Mouse (Mus musculus): ENCODE measurements around the gene Igf2.
A peak's percentile ranks its signal among the peaks of the same experiment; 100 is the strongest.

The Igf2 gene

DNA sequence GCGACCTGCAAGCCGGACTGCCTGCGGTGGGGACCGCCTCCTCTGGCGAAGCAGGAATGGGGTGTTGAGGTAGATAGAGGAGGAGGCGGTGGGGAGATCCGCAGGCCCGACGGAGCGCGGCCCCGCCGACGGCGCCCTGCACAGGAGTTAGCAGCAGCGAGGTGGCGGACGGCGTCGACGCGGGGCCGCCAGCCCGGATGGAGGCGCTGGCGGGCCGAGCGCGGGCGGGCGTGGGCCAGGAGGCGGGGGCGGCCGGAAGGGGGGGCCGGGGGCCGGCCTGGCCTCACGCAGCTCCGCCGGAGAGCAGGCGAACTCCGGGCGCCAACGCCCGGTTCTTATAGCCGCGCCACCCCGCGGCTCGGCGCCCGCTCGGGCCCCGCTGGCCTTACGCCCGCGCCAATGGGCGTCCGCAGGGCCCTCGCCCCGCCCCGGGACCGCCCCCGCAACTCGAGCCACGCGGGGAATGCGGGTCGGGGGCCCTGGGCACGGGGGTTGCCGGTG is 7.4 kb downstream of the Igf2 start:
- no peak for DNase-seq (ENCODE audit: low read depth)

DNA sequence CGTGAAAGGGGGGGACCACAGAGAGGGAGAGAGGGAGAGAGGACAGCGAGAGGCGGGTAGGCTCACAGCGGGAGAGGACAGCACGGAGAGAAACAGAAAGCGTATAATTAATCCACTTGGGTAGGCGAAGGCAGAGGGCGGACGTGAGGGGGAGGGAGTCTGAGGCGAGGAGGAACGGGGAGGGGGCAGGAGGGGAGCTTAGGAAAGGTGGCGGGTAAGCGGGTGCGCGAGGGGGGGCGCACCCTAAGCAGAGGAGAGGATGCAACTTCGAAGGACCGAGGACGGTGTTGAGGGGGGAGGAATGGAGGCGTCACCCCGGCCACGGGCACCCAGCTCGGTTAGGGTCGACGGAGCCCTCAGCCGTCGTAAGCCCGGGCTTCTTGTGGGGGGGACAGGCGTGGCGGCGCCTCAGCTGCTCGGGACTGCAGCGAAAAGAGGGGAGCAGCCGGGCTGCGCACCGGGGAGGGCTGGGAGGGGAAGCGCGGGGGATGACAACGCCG is 7.9 kb downstream of the Igf2 start:
- DNase-seq (ENCODE audit: low read depth), result no peak

DNA sequence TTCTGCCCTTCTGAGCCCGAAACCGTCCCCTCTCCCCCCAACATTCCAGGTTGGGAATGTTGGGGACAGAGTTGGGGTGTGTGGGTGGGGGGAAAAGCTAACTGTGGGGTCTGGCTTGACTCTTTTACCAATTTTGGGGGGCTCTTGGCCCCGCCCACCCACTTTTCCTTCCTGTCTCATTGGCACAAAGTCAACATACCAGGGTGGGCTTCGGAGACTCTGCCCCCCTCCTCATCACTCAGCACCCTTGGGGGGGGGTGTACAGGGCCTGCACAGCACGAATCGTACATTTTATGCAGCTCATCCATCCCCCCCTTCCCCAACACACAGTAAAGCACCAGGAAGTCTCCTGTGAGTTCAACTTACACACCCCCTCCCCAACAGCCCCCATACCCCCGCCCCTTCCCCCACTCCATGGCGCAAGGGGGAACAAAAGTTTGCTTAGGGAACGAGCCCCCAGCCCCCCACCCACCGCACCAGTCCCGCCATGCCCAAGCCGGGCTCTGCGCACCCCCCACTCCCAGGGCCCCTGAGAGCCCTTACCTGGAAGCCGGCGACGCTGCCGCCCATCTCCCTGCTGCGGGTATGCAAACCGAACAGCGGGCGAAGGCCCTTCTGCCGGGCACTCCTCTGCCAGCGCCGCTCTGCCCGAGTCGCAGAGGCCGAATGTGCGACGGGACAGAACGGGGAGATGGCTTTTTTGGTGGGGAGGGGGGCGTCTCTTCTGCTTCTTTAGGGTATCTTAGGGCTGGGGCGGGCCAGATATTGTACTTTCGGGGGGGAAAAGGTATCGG is 8.6 kb downstream of the Igf2 start:
- DNase-seq (ENCODE audit: low read depth), result no peak

DNA sequence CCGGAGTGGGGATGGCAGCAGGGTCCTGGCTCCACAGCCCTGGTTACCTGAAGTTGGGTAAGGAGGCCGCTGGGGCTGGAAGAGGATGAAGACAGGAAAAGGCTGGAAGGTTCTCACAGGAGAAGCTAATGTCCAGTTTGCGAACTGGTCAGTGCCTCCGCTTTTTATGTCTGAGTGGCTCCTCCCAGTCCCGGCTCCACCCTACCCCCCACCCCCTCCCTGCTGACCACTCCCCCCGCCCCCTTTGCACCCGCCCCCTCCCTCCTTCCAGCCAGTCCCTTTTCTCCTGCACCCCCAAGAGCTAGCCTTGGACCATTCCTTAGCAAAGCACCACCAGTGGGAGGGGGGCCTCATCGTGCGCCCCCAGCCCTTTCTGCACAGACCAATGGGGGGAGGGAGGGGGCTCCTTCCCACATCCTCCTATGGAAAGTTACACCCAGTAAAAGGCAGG is 9.2 kb downstream of the Igf2 start:
- no peak for DNase-seq (ENCODE audit: low read depth)

DNA sequence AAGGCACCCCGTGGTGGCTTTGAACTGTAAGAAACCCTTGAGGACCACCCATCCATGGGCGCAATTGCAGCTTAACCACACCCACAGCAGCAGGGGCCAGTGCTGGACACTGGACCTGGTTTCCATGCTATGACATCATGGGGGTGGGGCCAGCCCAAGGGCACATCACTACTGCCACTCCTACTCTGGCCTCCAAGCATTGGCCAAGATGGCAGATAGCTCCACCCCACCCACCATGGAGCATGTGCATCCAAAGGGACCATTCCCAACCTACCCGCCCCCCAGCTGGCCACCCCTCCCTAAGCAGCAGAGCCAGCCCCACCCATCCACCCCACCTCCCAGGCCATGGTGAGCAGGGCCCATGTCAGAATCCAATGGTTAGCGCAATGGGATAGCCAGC is 10.6 kb downstream of the Igf2 start:
- DNase-seq (ENCODE audit: low read depth), result no peak

DNA sequence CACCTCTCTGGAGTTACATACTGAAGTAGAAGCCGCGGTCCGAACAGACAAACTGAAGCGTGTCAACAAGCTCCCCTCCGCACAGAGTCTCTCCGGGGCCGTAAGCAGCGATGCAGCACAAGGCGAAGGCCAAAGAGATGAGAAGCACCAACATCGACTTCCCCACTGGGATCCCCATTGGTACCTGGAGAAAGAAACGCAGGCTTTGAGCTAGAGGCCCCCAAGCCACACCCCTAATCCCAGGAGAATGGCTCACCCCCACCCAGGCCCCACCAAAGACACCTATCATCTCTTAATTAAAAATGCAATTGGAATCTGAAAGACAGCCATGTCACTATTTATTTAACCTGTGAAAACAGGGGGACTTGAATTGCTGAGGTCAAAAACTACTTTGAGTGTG is 11.0 kb downstream of the Igf2 start:
- no peak for DNase-seq (ENCODE audit: low read depth)

DNA sequence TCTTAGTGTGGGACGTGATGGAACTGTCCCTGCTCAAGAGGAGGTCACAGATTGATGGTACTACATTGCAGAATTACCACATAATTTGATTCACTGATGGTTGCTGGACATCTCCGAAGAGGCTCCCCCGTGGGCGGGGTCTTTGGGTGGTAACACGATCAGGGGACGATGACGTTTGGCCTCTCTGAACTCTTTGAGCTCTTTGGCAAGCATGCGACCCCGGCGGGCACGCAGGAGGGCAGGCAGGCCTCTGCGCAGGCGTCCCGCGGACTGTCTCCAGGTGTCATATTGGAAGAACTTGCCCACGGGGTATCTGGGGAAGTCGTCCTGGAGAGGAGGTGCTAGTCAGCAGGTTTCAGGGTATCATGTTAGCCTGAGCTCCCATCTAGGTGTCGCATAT is 12.9 kb downstream of the Igf2 start:
- DNase-seq (ENCODE audit: low read depth), result no peak

DNA sequence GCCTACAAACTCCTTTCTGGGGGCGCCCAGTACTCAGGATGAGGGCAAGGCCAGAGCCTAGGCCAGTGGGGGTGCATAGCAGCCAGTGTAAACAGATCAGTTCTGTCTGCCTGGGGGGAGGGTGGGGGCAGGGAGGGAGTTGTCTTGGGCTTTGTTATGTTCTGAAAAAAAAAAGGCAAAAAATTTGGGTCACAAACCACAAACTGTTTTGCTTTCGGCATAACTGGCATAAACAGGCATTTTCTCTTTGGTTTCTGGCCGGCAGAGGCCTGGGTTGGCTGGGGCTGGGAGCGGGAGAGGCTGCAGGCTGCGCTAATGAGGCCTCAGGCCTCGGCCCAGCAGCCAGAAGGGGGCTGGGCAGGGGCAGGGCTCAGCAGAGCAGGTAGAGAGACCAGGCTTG is 19.9 kb downstream of the Igf2 start:
- DNase-seq (ENCODE audit: low read depth), result peak; percentile 63

DNA sequence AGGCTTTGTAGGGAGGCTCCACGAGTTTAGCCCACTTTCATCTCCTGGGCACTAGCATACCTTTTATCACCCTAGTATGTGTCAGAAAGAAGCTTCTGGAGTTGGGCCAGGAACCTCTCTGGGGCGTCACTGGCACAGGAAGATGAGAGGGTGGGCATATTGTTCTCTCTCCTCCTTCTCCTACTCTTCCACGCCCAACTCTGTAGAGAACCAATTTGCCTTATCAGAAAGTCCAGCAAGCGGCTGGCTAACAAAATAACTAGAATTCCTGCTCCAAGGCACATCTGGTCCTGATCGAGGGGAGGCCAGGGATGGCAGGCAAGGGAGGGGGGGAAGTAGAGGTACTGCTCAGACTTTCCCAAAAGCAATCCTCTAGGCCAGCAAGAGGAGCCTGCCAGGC is 21.6 kb downstream of the Igf2 start:
- peak; percentile 69 for DNase-seq (ENCODE audit: low read depth)

DNA sequence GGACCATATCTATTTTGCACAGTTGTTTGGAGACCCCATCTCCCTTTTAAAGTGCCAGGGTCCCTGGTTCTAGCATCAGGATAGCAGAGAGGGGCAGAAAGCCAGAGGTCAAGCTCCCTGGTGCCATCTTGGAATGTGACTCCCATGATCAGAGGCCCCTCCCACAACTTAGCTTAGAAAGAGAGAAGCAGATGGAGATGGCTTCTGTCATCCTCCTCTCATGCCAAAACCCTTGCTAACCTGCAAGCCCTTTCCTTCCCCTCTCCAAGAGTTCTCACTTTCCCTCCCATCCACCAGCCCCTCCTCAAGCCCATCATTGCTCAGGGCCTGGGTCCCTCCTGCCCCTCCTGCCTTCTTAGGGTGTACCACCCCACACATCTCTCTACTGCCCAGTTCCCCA is 30.4 kb downstream of the Igf2 start:
- no peak for DNase-seq (ENCODE audit: low read depth)

DNA sequence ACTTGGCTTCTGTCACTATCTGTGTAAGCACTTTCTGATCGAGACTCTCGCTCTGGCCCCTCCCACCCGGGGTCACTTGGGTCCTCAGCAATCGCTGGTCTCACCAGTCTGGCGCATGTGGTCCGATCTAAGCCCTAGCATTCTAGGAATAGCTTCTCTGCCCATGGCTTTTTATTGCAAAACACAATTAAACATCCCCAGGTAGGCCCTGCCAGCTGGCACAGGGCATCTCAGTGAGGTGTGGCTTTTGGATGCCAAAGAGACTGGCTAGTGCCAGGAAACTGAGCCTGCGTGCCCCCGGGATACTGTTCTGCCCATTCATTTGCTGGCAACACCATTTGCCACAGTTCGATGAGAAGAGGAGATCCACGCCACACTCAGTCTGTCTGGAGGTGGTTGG is 35.9 kb downstream of the Igf2 start:
- no peak for DNase-seq (ENCODE audit: low read depth)

DNA sequence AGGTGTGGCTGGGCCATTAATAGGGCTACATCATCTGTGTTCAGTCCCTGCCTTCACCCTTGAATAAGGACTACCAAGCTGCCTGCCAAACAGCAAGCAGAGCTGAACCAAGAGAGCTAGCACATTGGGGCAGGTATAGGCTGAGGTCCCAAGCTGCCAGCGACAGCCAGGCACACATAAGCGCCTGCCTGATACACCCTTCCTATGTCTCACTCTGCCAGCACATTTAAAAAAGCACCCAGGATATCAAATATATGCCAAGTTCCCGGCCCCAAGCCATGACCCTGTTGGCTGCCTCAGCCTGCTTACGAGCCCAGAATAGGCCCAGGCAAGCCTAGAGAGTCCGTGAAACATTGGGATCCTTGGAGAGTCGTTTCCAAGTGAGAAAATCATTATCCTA is 36.8 kb downstream of the Igf2 start:
- DNase-seq (ENCODE audit: low read depth), result no peak

DNA sequence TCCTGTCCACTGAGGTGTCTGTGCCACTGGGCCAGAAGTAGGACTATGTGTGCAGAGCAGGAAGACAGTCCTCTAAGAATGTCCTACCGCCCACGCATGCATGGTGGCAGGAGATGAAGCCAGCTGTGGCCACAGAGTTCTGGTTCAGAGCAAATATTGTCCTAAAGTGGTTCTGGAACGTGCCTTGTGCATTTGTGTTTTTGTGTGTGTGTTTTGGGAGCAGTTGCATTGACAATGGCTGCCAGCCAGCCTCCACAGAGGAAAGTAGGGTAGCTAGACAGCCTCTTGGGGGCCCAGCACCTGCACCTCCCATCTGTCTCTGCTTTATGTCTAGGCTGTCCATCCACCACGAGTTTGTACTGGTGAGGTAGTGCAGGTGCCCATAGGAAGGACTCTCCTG is 44.4 kb downstream of the Igf2 start:
- no peak for DNase-seq (ENCODE audit: low read depth)

DNA sequence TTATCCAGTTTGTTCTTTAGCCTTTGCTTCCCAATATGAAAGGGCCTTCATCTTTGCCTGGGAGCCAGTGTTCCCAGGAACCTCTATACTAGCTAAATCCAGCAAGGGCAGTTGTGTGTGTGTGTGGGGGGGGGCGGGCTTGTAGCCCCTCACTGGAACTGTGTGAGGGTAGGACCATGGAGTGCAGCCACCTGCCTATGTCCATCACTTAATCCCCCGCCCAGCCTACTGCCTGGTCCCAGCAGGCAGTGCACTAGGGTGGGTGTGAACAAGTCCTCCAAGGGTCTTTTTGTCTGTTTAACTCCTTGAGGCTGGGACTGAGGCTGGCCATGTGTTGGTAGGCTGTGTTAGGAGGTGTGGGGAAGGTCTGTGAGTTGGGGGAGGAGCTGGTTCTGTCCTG is 53.5 kb downstream of the Igf2 start:
- DNase-seq (ENCODE audit: low read depth), result no peak

DNA sequence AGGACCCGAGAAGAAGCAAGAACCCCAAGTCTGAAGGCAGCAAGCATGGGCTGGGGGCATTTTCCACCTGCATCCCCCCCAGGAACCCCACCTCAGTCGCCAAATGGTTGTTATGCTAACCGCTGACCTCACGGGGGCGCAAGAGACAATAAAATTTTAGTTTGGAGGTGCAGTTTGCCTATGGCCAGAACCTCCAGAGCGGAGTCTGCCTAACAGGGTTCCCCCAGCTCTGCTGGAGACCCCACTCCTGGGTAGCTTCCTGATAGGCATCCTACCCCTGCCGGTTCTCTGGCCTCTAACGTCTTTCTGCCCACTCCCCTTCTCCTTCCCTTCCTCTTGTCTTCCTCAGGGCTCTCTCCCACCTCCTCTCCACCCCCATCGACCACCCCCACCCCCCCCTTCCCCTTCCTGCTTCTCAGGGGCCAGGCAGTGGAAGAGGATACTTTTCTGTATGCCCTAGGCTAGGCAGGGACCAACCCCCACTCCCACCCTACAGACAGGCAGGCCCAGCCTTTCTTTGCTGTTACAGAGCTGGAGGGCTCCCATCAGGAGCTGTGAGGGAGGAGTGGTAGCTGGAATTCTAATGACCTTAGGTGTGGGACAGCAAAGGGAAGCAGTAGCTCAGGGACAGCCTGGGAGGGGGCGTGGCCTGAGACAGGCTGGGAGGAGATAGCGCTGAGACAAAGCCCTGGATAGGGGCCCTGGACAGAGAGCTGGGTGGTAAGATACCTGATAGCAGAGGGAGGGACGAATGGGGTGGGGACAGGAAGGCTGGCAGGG is 55.8 kb downstream of the Igf2 start:
- DNase-seq (ENCODE audit: low read depth), result peak; percentile 59

DNA sequence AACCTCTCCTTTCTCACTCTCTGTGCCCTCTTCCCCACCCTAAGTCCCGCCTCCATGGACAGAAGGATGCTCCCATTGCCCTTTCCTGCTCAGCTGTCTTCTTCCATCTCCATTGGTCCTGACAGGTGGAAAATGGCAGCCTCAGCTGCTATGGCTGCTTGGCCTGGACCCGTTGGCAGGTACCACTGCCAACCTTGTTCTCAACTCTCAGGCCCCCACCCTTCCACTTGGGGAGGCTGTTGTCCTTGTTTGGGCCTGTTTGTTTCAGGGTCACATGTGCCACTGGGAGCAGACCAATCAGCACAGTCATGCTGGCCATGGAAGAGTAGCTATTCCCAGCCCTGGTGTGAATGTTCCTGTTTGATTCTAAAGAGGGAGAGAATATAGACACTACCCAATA is 65.7 kb downstream of the Igf2 start:
- DNase-seq (ENCODE audit: low read depth), result no peak
